Mouse (Mus musculus) frontal cortex, postnatal 36 days (tissue): ENCODE measurements around the gene Med27.

Source experiments
- DNase-seq, 2 experiments: peaks; one replicate each; pipeline ENCODE4 v3.0.0; 2022; ENCODE audit warnings: low spot score in 2 of 2

The Med27 gene

GRCm38 (mm10) chr2:29346629-29347271 is at the start of gene Med27:
TSS of gene Med27 (plus strand) at chr2:29346819.
- DNase-seq: peak; percentile 97 to 99

GRCm38 (mm10) chr2:29309966-29310365 is 36.7 kb upstream of the Med27 start:
- DNase-seq: no peak

GRCm38 (mm10) chr2:29312058-29312457 is 34.6 kb upstream of the Med27 start:
- peak in 1 of 2 experiments; percentile 35 for DNase-seq

- peak in 1 of 2 experiments; percentile 53 for DNase-seq
Observed at GRCm38 (mm10) chr2:29317906-29318470, 28.6 kb upstream of the Med27 start.

- DNase-seq: no peak
Observed at GRCm38 (mm10) chr2:29318596-29318995, 28.0 kb upstream of the Med27 start.

GRCm38 (mm10) chr2:29320229-29320751 is 26.3 kb upstream of the Med27 start:
- peak; percentile 56 to 83 for DNase-seq

- DNase-seq: peak; percentile 3 to 23
Observed at GRCm38 (mm10) chr2:29320780-29321179, 25.8 kb upstream of the Med27 start.

GRCm38 (mm10) chr2:29324456-29324855 is 22.2 kb upstream of the Med27 start:
- peak in 1 of 2 experiments; percentile 18 for DNase-seq

GRCm38 (mm10) chr2:29330471-29330870 is 16.1 kb upstream of the Med27 start:
- no peak for DNase-seq

GRCm38 (mm10) chr2:29338396-29338795 is 8.2 kb upstream of the Med27 start:
- DNase-seq: no peak

GRCm38 (mm10) chr2:29358696-29359375 is 12.2 kb downstream of the Med27 start:
- no peak for DNase-seq

GRCm38 (mm10) chr2:29360956-29361355 is 14.3 kb downstream of the Med27 start:
- DNase-seq: no peak

- DNase-seq: no peak
Observed at GRCm38 (mm10) chr2:29365000-29365695, 18.5 kb downstream of the Med27 start.

GRCm38 (mm10) chr2:29368730-29369129 is 22.1 kb downstream of the Med27 start:
- no peak for DNase-seq

GRCm38 (mm10) chr2:29372176-29372575 is 25.6 kb downstream of the Med27 start:
- no peak for DNase-seq

- no peak for DNase-seq
Observed at GRCm38 (mm10) chr2:29381683-29382082, 35.1 kb downstream of the Med27 start.

- DNase-seq: no peak
Observed at GRCm38 (mm10) chr2:29382583-29382982, 36.0 kb downstream of the Med27 start.

GRCm38 (mm10) chr2:29383133-29383532 is 36.5 kb downstream of the Med27 start:
- DNase-seq: no peak

GRCm38 (mm10) chr2:29385405-29385804 is 38.8 kb downstream of the Med27 start:
- DNase-seq: peak in 1 of 2 experiments; percentile 45

GRCm38 (mm10) chr2:29387268-29387667 is 40.6 kb downstream of the Med27 start:
- DNase-seq: no peak

- peak; percentile 54 to 55 for DNase-seq
Observed at GRCm38 (mm10) chr2:29388937-29389336, 42.3 kb downstream of the Med27 start.

GRCm38 (mm10) chr2:29391086-29391485 is 44.5 kb downstream of the Med27 start:
- DNase-seq: no peak
